Comparison of ENCODE assay signal across 9 mouse cellular contexts in genomic region chr16:76899083-76899482, GRCm38 (mm10).
A peak's percentile ranks its signal among the peaks of the same experiment; 100 is the strongest.
DNase-seq lines count a peak whose midpoint lies in the region; ATAC-seq and TF ChIP-seq lines count a peak whose summit lies in the region.
"Had no signal": no experiment of that assay in that cellular context is flagged by ENCODE, and none has a peak within 500 bp of the region (broad histone marks: within the 10 kb centered on the region; RNA-seq: fewer than 3 reads in every experiment).

No protein-coding gene starts in this region.

- H3K4me3 ChIP-seq in forebrain, embryonic 12.5 days (replicated peaks): no peak overlapping the region
- H3K4me3 ChIP-seq in forebrain, embryonic 11.5 days (ENCODE audit: low read depth, low read length): no peak overlapping the region
- H3K4me3 ChIP-seq in liver, embryonic 14.5 days (ENCODE audit: insufficient read depth in 1 of 2, low read depth in 2 of 2, low read length in 2 of 2): no peak overlapping the region
- H3K4me3 ChIP-seq: heart, embryonic 15.5 days had no signal

- no peaks in the 10 kb centered on the region for H3K27me3 ChIP-seq in forebrain, embryonic 12.5 days
- no peaks in the 10 kb centered on the region for H3K27me3 ChIP-seq in forebrain, embryonic 11.5 days (ENCODE audit: control insufficient read depth, insufficient read depth, low read length)
- H3K27me3 ChIP-seq in liver, embryonic 14.5 days (ENCODE audit: control insufficient read depth, insufficient read depth, low read length): no peaks in the 10 kb centered on the region
- H3K27me3 ChIP-seq: heart, embryonic 15.5 days had no signal

- H3K9ac ChIP-seq in forebrain, embryonic 12.5 days: no peak overlapping the region
- no peak overlapping the region for H3K9ac ChIP-seq in forebrain, embryonic 11.5 days (ENCODE audit: low read length)
- H3K9ac ChIP-seq in liver, embryonic 14.5 days (replicated peaks): no peak overlapping the region
- H3K9ac ChIP-seq: heart, embryonic 15.5 days had no signal

- no peak for DNase-seq in forebrain, embryonic 11.5 days (ENCODE audit: low spot score)
- peak in 1 of 3 experiments; percentile 12 for DNase-seq in liver, embryonic 14.5 days (ENCODE audit: low read depth in 3 of 3, low spot score in 3 of 3)
- DNase-seq in liver (no peak), NIH3T3 (ENCODE audit: low read depth) (peak; percentile 59)
- DNase-seq in heart, postnatal 14 days: peak; percentile 13 to 43
- DNase-seq in retina, postnatal 7 days (ENCODE audit: low read depth, low spot score): peak; percentile 21
- DNase-seq in spleen, postnatal 14 days (ENCODE audit: low spot score in 2 of 2): no peak

- no peaks in the 10 kb centered on the region for H3K9me3 ChIP-seq in forebrain, embryonic 12.5 days
- H3K9me3 ChIP-seq in forebrain, embryonic 11.5 days (ENCODE audit: control insufficient read depth, low read length): no peaks in the 10 kb centered on the region
- no peaks in the 10 kb centered on the region for H3K9me3 ChIP-seq in liver, embryonic 14.5 days (ENCODE audit: control insufficient read depth, low read length)
- H3K9me3 ChIP-seq: heart, embryonic 15.5 days had no signal

- WGBS in forebrain, embryonic 12.5 days: 24% methylated on average over 7 of the region's 7 CpGs
- 24% methylated on average over 7 of the region's 7 CpGs for WGBS in forebrain, embryonic 11.5 days
- WGBS in liver, embryonic 14.5 days (ENCODE audit: insufficient replicate concordance): 16% methylated on average over 7 of the region's 7 CpGs

- peak; percentile 45; the same call in 1 of the 2 replicates for TF ChIP-seq CTCF in liver, embryonic 14.5 days (IDR thresholded peaks at IDR 0.05; ENCODE audit: low read depth)

- ATAC-seq in forebrain, embryonic 12.5 days (ENCODE audit: low FRiP score): peak; percentile 28; the same call in 1 of the 2 replicates
- no peak for ATAC-seq in forebrain, embryonic 11.5 days (replicated peaks; ENCODE audit: low FRiP score)
- no peak for ATAC-seq in liver, embryonic 14.5 days (ENCODE audit: insufficient read depth)

- H3K4me2 ChIP-seq in forebrain, embryonic 12.5 days: no peak overlapping the region
- no peak overlapping the region for H3K4me2 ChIP-seq in forebrain, embryonic 11.5 days (ENCODE audit: low read depth, low read length, severe bottlenecking)
- H3K4me2 ChIP-seq in liver, embryonic 14.5 days (ENCODE audit: low read depth): no peak overlapping the region
- H3K4me2 ChIP-seq: heart, embryonic 15.5 days had no signal

- intact Hi-C loops in heart, postnatal 14 days (cut with DNase I): loop anchor here (5.0 kb wide), 5 partner anchors 697 to 1282 kb away; no protein-coding TSS in a partner anchor

- H3K36me3 ChIP-seq in forebrain, embryonic 12.5 days (replicated peaks): no peaks in the 10 kb centered on the region
- no peaks in the 10 kb centered on the region for H3K36me3 ChIP-seq in forebrain, embryonic 11.5 days (ENCODE audit: control insufficient read depth, insufficient read depth, low read length)
- H3K36me3 ChIP-seq in liver, embryonic 14.5 days (replicated peaks; ENCODE audit: control insufficient read depth, insufficient read depth, low read depth): no peaks in the 10 kb centered on the region
- H3K36me3 ChIP-seq: heart, embryonic 15.5 days had no signal

- H3K4me1 ChIP-seq in forebrain, embryonic 12.5 days: peaks cover 10% of the 10 kb centered on the region
- no peaks in the 10 kb centered on the region for H3K4me1 ChIP-seq in forebrain, embryonic 11.5 days (replicated peaks; ENCODE audit: control insufficient read depth, insufficient read depth, low read length)
- H3K4me1 ChIP-seq in liver, embryonic 14.5 days (replicated peaks; ENCODE audit: control insufficient read depth in 2 of 2, insufficient read depth in 2 of 2, low read length in 1 of 2): no peaks in the 10 kb centered on the region
- H3K4me1 ChIP-seq: heart, embryonic 15.5 days had no signal

- no peak for TF ChIP-seq EP300 in liver, embryonic 14.5 days (IDR thresholded peaks at IDR 0.05; ENCODE audit: low read depth)

- H3K27ac ChIP-seq in forebrain, embryonic 12.5 days: no peak overlapping the region
- H3K27ac ChIP-seq in forebrain, embryonic 11.5 days (ENCODE audit: low read depth, low read length): no peak overlapping the region
- no peak overlapping the region for H3K27ac ChIP-seq in liver, embryonic 14.5 days
- H3K27ac ChIP-seq: heart, embryonic 15.5 days had no signal

Comparison
In these comparisons a context has a peak if more than half of its experiments do, and no peak if none do; other contexts are left out.
1. DNase-seq: peak in NIH3T3 (single experiment), heart, postnatal 14 days (2 of 2) and retina, postnatal 7 days (single experiment); none in forebrain, embryonic 11.5 days (single experiment), liver (single experiment) and spleen, postnatal 14 days (0 of 2).